Mouse (Mus musculus): ENCODE results near the gene Klrg2. TPM values are rescaled to one million over a fixed set of nuclear protein-coding genes. Genes with fewer than 3 reads are reported as not detected.
"Not testable (repeated sequence)": the region's sequence is repeated elsewhere in the genome, so short reads cannot be mapped to it uniquely, and the experiment has no call there.

Klrg2 gene
- polyA plus RNA-seq (2015; fragmentation: Nextera tagmentation; extraction: Ambion mirVana) = 0.10 and 0.26 TPM in 2 replicates

GRCm38 (mm10) chr6:38636852-38637618 is at the start of gene Klrg2:
Gene Klrg2, minus strand, starts transcription at chr6:38637242.
- Histone ChIP-seq H3K27ac (ENCODE audit: low read length) (no peak within 1 kb of the TSS), H3K9ac (ENCODE audit: low read depth, low read length) (peak within 1 kb of the TSS; percentile 63), H3K27me3 (replicated peaks; ENCODE audit: control insufficient read depth, insufficient read depth, low read length) (peaks cover 58% of the 10 kb centered on the region), H3K4me3 (ENCODE audit: low read length) (peak within 1 kb of the TSS; percentile 63), H3K4me1 (ENCODE audit: control insufficient read depth, insufficient read depth, low read length) (peaks cover 15% of the 10 kb centered on the region), H3K36me3 (ENCODE audit: control insufficient read depth, insufficient read depth, low read length) (no peaks in the 10 kb centered on the region), H3K4me2 (ENCODE audit: low read depth, low read length) (peak within 1 kb of the TSS; percentile 100), H3K9me3 (ENCODE audit: control insufficient read depth, low read length) (no peaks in the 10 kb centered on the region)
- 2% methylated on average over 60 of the region's 60 CpGs for WGBS
- peak; percentile 89 for ATAC-seq

GRCm38 (mm10) chr6:38682532-38682931 is 45.5 kb upstream of the Klrg2 start:
- no peak for ATAC-seq
- Histone ChIP-seq H3K9ac (ENCODE audit: low read depth, low read length) (no peak overlapping the region), H3K27ac (ENCODE audit: low read length) (no peak overlapping the region), H3K27me3 (replicated peaks; ENCODE audit: control insufficient read depth, insufficient read depth, low read length) (no peaks in the 10 kb centered on the region), H3K4me1 (ENCODE audit: control insufficient read depth, insufficient read depth, low read length) (no peaks in the 10 kb centered on the region), H3K9me3 (ENCODE audit: control insufficient read depth, low read length) (no peaks in the 10 kb centered on the region), H3K4me2 (ENCODE audit: low read depth, low read length) (no peak overlapping the region), H3K36me3 (ENCODE audit: control insufficient read depth, insufficient read depth, low read length) (no peaks in the 10 kb centered on the region), H3K4me3 (ENCODE audit: low read length) (no peak overlapping the region)
- 52% methylated on average over 2 of the region's 2 CpGs for WGBS

GRCm38 (mm10) chr6:38677629-38678028 is 40.6 kb upstream of the Klrg2 start:
- ATAC-seq = no peak

GRCm38 (mm10) chr6:38676723-38677122 is 39.7 kb upstream of the Klrg2 start:
- 74% methylated on average over 14 of the region's 14 CpGs for WGBS
- Histone ChIP-seq H3K27me3 (replicated peaks; ENCODE audit: control insufficient read depth, insufficient read depth, low read length) (0 out of 2 replicates have a peak, but pooled peaks cover 3% of the 10 kb centered on the region), H3K4me3 (ENCODE audit: low read length) (no peak overlapping the region), H3K9ac (ENCODE audit: low read depth, low read length) (no peak overlapping the region), H3K9me3 (ENCODE audit: control insufficient read depth, low read length) (no peaks in the 10 kb centered on the region), H3K36me3 (ENCODE audit: control insufficient read depth, insufficient read depth, low read length) (no peaks in the 10 kb centered on the region), H3K4me2 (ENCODE audit: low read depth, low read length) (no peak overlapping the region), H3K27ac (ENCODE audit: low read length) (no peak overlapping the region), H3K4me1 (ENCODE audit: control insufficient read depth, insufficient read depth, low read length) (no peaks in the 10 kb centered on the region)
- ATAC-seq = no peak

More at GRCm38 (mm10) chr6:38677629-38678028, 40.6 kb upstream of the Klrg2 start:
- Histone ChIP-seq H3K4me1 (ENCODE audit: control insufficient read depth, insufficient read depth, low read length) (no peaks in the 10 kb centered on the region), H3K4me3 (ENCODE audit: low read length) (no peak overlapping the region), H3K27ac (ENCODE audit: low read length) (no peak overlapping the region), H3K9me3 (ENCODE audit: control insufficient read depth, low read length) (no peaks in the 10 kb centered on the region), H3K36me3 (ENCODE audit: control insufficient read depth, insufficient read depth, low read length) (no peaks in the 10 kb centered on the region), H3K9ac (ENCODE audit: low read depth, low read length) (no peak overlapping the region), H3K4me2 (ENCODE audit: low read depth, low read length) (no peak overlapping the region), H3K27me3 (replicated peaks; ENCODE audit: control insufficient read depth, insufficient read depth, low read length) (0 out of 2 replicates have a peak, but pooled peaks cover 3% of the 10 kb centered on the region)
- 72% methylated on average over 9 of the region's 9 CpGs for WGBS

- H3K27ac ChIP-seq (ENCODE audit: low read length) = no peak overlapping the region
- no peaks in the 10 kb centered on the region for H3K4me1 ChIP-seq (ENCODE audit: control insufficient read depth, insufficient read depth, low read length)
- 60% methylated on average over 6 of the region's 6 CpGs for WGBS
- ATAC-seq = no peak
- H3K9me3 ChIP-seq (ENCODE audit: control insufficient read depth, low read length) = no peaks in the 10 kb centered on the region
- H3K36me3 ChIP-seq (ENCODE audit: control insufficient read depth, insufficient read depth, low read length) = no peaks in the 10 kb centered on the region
- H3K4me3 ChIP-seq (ENCODE audit: low read length) = no peak overlapping the region
- H3K9ac ChIP-seq (ENCODE audit: low read depth, low read length) = no peak overlapping the region
- H3K27me3 ChIP-seq (replicated peaks; ENCODE audit: control insufficient read depth, insufficient read depth, low read length) = 0 out of 2 replicates have a peak, but pooled peaks cover 3% of the 10 kb centered on the region
- H3K4me2 ChIP-seq (ENCODE audit: low read depth, low read length) = no peak overlapping the region
These were observed 39.2 kb upstream of the Klrg2 start for GRCm38 (mm10) chr6:38676217-38676616.

- Histone ChIP-seq H3K9me3 (ENCODE audit: control insufficient read depth, low read length) (no peaks in the 10 kb centered on the region), H3K36me3 (ENCODE audit: control insufficient read depth, insufficient read depth, low read length) (no peaks in the 10 kb centered on the region), H3K27ac (ENCODE audit: low read length) (no peak overlapping the region), H3K4me2 (ENCODE audit: low read depth, low read length) (no peak overlapping the region), H3K4me3 (ENCODE audit: low read length) (no peak overlapping the region), H3K4me1 (ENCODE audit: control insufficient read depth, insufficient read depth, low read length) (no peaks in the 10 kb centered on the region), H3K27me3 (replicated peaks; ENCODE audit: control insufficient read depth, insufficient read depth, low read length) (0 out of 2 replicates have a peak, but pooled peaks cover 1% of the 10 kb centered on the region), H3K9ac (ENCODE audit: low read depth, low read length) (no peak overlapping the region)
- 92% methylated on average over 3 of the region's 3 CpGs for WGBS
- ATAC-seq = no peak
These were observed 35.0 kb upstream of the Klrg2 start for GRCm38 (mm10) chr6:38672011-38672410.

- WGBS = 86% methylated on average over 7 of the region's 7 CpGs
These were observed 34.2 kb upstream of the Klrg2 start for GRCm38 (mm10) chr6:38671270-38671669.

GRCm38 (mm10) chr6:38670488-38670887 is 33.4 kb upstream of the Klrg2 start:
- H3K36me3 ChIP-seq (ENCODE audit: control insufficient read depth, insufficient read depth, low read length); ATAC-seq; H3K27me3 ChIP-seq (replicated peaks; ENCODE audit: control insufficient read depth, insufficient read depth, low read length); H3K4me3 ChIP-seq (ENCODE audit: low read length); H3K27ac ChIP-seq (ENCODE audit: low read length); H3K9me3 ChIP-seq (ENCODE audit: control insufficient read depth, low read length); H3K4me2 ChIP-seq (ENCODE audit: low read depth, low read length); H3K4me1 ChIP-seq (ENCODE audit: control insufficient read depth, insufficient read depth, low read length); H3K9ac ChIP-seq (ENCODE audit: low read depth, low read length): not testable (repeated sequence)
- WGBS = 38% methylated on average over 1 of the region's 1 CpGs

More at GRCm38 (mm10) chr6:38671270-38671669, 34.2 kb upstream of the Klrg2 start:
- H3K9ac ChIP-seq (ENCODE audit: low read depth, low read length) = no peak overlapping the region
- H3K4me1 ChIP-seq (ENCODE audit: control insufficient read depth, insufficient read depth, low read length) = no peaks in the 10 kb centered on the region
- no peak overlapping the region for H3K4me2 ChIP-seq (ENCODE audit: low read depth, low read length)
- H3K4me3 ChIP-seq (ENCODE audit: low read length) = no peak overlapping the region
- no peaks in the 10 kb centered on the region for H3K9me3 ChIP-seq (ENCODE audit: control insufficient read depth, low read length)
- no peak for ATAC-seq
- H3K27ac ChIP-seq (ENCODE audit: low read length) = no peak overlapping the region
- no peaks in the 10 kb centered on the region for H3K36me3 ChIP-seq (ENCODE audit: control insufficient read depth, insufficient read depth, low read length)
- H3K27me3 ChIP-seq (replicated peaks; ENCODE audit: control insufficient read depth, insufficient read depth, low read length) = no peaks in the 10 kb centered on the region

GRCm38 (mm10) chr6:38669580-38669979 is 32.5 kb upstream of the Klrg2 start:
- no peak overlapping the region for H3K9ac ChIP-seq (ENCODE audit: low read depth, low read length)
- no peak overlapping the region for H3K4me3 ChIP-seq (ENCODE audit: low read length)
- no peaks in the 10 kb centered on the region for H3K4me1 ChIP-seq (ENCODE audit: control insufficient read depth, insufficient read depth, low read length)
- 0 out of 2 replicates have a peak, but pooled peaks cover 3% of the 10 kb centered on the region for H3K27me3 ChIP-seq (replicated peaks; ENCODE audit: control insufficient read depth, insufficient read depth, low read length)
- H3K36me3 ChIP-seq (ENCODE audit: control insufficient read depth, insufficient read depth, low read length) = no peaks in the 10 kb centered on the region
- no peak overlapping the region for H3K4me2 ChIP-seq (ENCODE audit: low read depth, low read length)
- no peaks in the 10 kb centered on the region for H3K9me3 ChIP-seq (ENCODE audit: control insufficient read depth, low read length)
- 67% methylated on average over 6 of the region's 6 CpGs for WGBS
- no peak overlapping the region for H3K27ac ChIP-seq (ENCODE audit: low read length)
- ATAC-seq = no peak
